In genomic region chr7:68412786-68413185, GRCm38 (mm10) we compare ENCODE assay signal across 18 mouse cellular contexts.
A peak's percentile ranks its signal among the peaks of the same experiment; 100 is the strongest.
DNase-seq lines count a peak whose midpoint lies in the region; ATAC-seq lines count a peak whose summit lies in the region.
"Had no signal": no experiment of that assay in that cellular context is flagged by ENCODE, and none has a peak within 500 bp of the region (broad histone marks: within the 10 kb centered on the region; RNA-seq: fewer than 3 reads in every experiment).

No protein-coding gene starts in this region.

- no peak overlapping the region for H3K4me2 ChIP-seq in limb, embryonic 12.5 days
- H3K4me2 ChIP-seq in limb, embryonic 13.5 days (replicated peaks), result no peak overlapping the region
- H3K4me2 ChIP-seq: embryonic facial prominence, embryonic 13.5 days; forebrain, embryonic 13.5 days had no signal

- peaks cover 12% of the 10 kb centered on the region for H3K27me3 ChIP-seq in limb, embryonic 12.5 days
- H3K27me3 ChIP-seq in limb, embryonic 10.5 days (ENCODE audit: low read depth, poor library complexity, severe bottlenecking), result peaks cover 11% of the 10 kb centered on the region; the same call in 1 of the 2 replicates
- peaks cover 57% of the 10 kb centered on the region for H3K27me3 ChIP-seq in limb, embryonic 13.5 days
- H3K27me3 ChIP-seq: forebrain, embryonic 13.5 days; Patski had no signal

- peaks cover 20% of the 10 kb centered on the region for H3K4me1 ChIP-seq in limb, embryonic 12.5 days (replicated peaks)
- H3K4me1 ChIP-seq in limb, embryonic 10.5 days, result peaks cover 17% of the 10 kb centered on the region
- H3K4me1 ChIP-seq in limb, embryonic 13.5 days, result peaks cover 24% of the 10 kb centered on the region

- 53% methylated on average over 1 of the region's 1 CpGs for WGBS in limb, embryonic 12.5 days
- 82% methylated on average over 1 of the region's 1 CpGs for WGBS in limb, embryonic 10.5 days
- 50% methylated on average over 1 of the region's 1 CpGs for WGBS in limb, embryonic 13.5 days

- DNase-seq in limb, embryonic 10.5 days (ENCODE audit: low spot score), result no peak
- no peak for DNase-seq in heart, adult 18-20 months
- no peak for DNase-seq in heart, adult 11 months
- DNase-seq: adrenal gland, adult 8-10 months; adrenal gland, postnatal 14 days; adrenal gland, postnatal 36 days; cerebellum, adult 11-12 months; cerebellum, adult 2 months; cerebellum, adult 9-10 months; cerebellum, postnatal 10 days; cerebellum, postnatal 25 days had no signal

- H3K9ac ChIP-seq in limb, embryonic 12.5 days (replicated peaks), result no peak overlapping the region
- H3K9ac ChIP-seq in limb, embryonic 13.5 days, result no peak overlapping the region
- H3K9ac ChIP-seq: embryonic facial prominence, embryonic 13.5 days; forebrain, embryonic 13.5 days had no signal

- ATAC-seq in limb, embryonic 12.5 days (ENCODE audit: insufficient number of reproducible peaks, insufficient read depth, low FRiP score, low TSS enrichment, low read depth), result peak; percentile 31; the same call in 1 of the 2 replicates
- ATAC-seq in limb, embryonic 13.5 days (ENCODE audit: low FRiP score, low read depth), result peak; percentile 52; the same call in 1 of the 2 replicates
- ATAC-seq: activated CD4-positive, CD25-positive, alpha-beta regulatory T cell, adult 4 months; forebrain, embryonic 13.5 days; forebrain, embryonic 16.5 days; Patski had no signal

- no peaks in the 10 kb centered on the region for H3K36me3 ChIP-seq in limb, embryonic 12.5 days
- no peaks in the 10 kb centered on the region for H3K36me3 ChIP-seq in limb, embryonic 10.5 days
- H3K36me3 ChIP-seq in limb, embryonic 13.5 days, result no peaks in the 10 kb centered on the region
- H3K36me3 ChIP-seq: embryonic facial prominence, embryonic 13.5 days had no signal

- H3K4me3 ChIP-seq in limb, embryonic 12.5 days (replicated peaks), result no peak overlapping the region
- H3K4me3 ChIP-seq in limb, embryonic 10.5 days, result no peak overlapping the region
- H3K4me3 ChIP-seq in limb, embryonic 13.5 days, result no peak overlapping the region
- H3K4me3 ChIP-seq: embryonic facial prominence, embryonic 13.5 days; forebrain, embryonic 13.5 days had no signal

- H3K27ac ChIP-seq in limb, embryonic 12.5 days, result no peak overlapping the region
- H3K27ac ChIP-seq in limb, embryonic 10.5 days, result no peak overlapping the region
- H3K27ac ChIP-seq in limb, embryonic 13.5 days, result no peak overlapping the region
- H3K27ac ChIP-seq: embryonic facial prominence, embryonic 13.5 days; forebrain, embryonic 13.5 days had no signal

- no peaks in the 10 kb centered on the region for H3K9me3 ChIP-seq in limb, embryonic 12.5 days
- H3K9me3 ChIP-seq in limb, embryonic 10.5 days (replicated peaks), result no peaks in the 10 kb centered on the region
- H3K9me3 ChIP-seq in limb, embryonic 13.5 days, result no peaks in the 10 kb centered on the region
- H3K9me3 ChIP-seq: embryonic facial prominence, embryonic 13.5 days; forebrain, embryonic 13.5 days had no signal
